Mouse (Mus musculus): Measurements from ENCODE around the gene Psd.

The Psd gene

DNA sequence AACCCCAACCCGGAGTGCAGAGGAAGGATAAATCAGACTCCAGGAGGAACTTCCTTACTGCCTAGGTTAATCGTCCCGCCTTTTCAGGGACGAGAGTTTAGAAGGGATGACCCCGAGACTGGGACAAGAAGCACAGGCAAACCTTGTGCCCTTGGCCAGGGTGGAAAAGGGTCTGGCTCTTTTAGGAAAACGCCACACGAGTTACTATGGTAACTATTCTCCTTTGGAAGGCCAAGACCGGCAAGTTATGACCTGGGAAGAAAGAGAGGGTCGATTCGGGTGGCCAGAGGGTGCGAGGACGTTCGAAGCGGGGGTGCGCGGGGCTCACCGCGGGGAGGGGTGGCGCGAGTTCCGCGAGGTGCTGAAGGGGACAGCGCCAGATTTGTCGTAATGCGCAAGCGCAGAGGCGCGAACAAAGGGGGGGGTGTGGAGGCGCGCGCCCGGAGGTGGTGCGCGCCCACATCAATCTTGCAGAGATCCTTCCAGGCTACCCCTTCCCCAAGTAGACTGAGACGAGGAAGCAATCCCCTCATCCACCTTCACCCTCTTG lies at the start of gene Psd:
TSS of gene Psd (minus strand) at position 401 of the 550 bp plus-strand sequence.
- no peak for DNase-seq (ENCODE audit: low spot score)

DNA sequence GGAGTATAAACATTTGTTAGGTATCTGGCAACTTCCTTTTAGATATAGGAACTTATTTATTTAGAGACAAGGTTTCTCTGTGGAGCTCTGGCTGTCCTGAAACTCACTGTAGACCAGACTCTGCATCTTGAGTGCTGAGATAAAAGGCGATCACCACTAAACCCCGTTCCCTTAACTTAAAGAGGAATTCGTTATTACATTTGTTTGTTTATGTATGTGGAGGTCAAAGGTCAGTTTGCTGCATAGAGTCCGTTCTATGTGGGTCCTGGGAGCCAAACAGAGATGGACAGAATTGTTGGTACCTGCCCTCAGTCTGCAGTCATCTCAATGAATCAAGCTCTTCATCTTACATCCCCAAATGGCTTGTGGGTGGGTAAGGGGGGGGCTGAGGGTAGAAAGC lies 48.9 kb upstream of the Psd start:
- DNase-seq (ENCODE audit: low spot score), result no peak

DNA sequence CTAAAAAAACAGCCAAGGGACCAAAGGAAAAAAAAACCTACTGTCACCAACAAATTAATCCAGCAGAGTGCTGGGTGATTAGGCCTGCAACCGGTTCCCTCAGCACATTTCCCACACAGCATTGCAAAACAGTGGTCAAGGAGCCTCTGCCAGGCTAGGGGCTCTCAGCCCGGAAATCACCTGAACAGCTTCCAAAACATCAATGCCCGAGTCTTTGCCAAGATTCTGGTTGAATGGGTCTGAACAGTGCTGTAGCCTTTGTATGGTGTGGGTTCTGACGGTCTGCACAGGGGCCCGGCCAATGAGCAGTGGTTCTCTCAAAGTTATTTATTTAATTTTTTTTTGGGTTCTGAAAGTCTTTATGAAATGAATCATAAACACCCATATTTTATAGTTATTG lies 48.5 kb upstream of the Psd start:
- no peak for DNase-seq (ENCODE audit: low spot score)

DNA sequence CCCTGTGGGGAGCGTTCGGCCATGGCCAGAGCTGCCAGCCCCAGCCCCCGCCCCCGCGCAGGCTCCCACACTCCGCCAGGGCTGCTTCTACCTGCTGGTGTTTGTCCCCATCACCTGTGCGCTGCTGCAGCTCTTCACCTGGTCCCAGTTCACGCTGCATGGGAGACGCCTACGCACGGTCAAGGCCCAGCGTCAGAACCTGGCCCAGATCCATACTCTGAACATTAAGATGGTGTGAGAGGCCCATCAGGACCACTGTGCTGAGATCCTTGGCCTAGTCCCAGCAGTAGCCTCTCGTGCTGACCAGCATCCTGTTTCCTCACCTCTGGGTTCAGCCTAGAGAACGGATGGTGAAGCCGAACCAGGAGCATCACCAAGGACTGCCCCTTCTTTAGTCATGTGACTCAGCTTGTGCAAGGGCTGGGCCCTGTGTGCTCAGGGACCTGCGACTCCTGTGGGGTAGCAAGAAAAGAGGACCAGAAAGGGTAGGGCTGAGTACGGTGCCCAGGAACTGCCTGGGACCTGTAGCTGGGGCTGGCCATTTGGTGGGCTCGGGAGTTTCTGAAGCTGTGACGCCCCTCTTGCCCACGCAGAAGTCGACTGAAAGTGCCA lies 47.6 kb upstream of the Psd start:
- no peak for DNase-seq (ENCODE audit: low spot score)

DNA sequence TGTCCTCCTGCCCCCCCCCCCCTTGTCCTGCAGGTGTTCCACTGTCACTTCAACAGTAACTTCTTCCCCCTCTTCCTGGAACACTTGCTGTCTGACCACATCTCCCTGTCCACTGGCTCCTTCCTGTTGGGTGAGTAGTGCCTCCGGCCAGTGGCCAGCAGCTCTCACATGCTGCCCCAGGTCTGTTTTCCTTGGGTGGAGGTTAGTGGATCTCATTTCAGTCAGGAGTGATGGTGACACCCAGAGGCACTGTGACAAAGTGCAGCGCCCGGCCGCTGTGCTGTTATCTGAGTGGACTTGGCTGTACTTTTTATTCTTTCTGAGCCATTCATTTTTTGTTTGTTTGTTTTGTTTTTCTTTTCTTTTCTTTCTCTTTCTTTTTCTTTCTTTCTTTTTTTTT lies 42.2 kb upstream of the Psd start:
- DNase-seq (ENCODE audit: low spot score), result no peak

DNA sequence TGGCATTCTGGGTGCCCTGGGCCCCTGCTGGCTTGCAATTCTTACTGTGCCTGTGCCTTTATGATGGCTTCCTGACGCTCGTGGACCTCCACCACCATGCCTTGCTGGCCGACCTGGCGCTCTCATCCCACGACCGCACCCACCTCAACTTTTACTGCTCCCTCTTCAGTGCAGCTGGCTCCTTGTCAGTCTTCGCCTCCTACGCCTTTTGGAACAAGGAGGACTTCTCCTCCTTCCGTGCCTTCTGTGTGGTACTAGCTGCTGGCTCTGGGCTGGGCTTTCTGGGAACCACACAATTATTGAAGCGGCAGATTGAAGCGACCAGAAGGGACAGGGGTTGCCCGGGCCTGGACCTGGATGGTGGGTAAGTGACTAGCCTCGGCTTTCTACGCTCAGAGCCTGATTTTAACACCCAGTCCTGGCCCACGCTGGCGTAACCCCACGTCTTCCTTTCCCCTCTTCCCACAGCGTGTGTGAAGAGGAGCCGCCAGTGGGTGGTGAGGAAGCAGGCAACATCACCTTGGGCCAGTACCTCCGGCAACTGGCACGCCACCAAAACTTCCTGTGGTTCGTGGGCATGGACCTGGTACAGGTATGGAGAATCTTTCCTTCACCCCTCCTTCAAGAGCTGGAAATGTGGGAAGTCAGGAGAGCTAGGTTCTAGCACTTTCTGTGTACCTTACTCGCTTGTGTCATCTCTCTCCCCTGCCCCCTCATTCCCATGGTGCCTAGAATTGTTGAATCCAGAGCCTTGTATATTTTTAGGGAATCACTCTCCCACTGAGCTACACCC lies 41.0 kb upstream of the Psd start:
- DNase-seq (ENCODE audit: low spot score), result no peak

DNA sequence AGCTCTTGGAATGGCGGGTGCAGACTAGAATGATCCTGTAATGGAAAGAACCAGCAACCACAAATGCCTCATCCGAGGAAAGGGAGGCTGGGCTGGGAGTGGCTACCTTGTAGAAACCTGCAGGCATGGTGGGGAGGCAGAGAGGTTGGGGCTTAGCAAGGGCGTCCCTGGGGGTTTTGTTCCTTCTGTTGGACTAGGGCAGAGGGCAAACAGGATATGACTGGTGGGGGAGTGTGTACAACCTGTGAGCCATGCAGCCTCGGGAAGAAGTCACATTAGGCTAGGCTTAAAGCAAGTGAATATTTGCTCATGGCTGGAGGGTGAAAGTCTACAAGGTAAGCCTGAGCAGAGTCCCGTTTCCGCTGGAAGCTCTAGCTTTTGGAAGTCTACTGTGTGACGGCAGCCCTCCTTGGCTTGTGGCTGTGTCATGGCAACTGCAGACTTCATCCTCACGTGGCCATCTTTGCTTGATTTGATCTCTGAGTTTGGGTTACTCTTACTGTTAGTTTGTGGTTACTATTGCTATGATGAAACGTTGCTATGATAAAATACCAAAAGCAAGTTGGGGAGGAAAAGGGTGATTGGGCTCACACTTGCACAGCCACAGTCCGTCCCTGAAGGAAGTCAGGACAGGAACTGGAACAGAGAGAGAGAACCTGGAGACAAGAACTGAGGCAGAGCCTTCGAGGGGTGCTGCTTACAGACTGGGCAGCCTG lies 36.5 kb upstream of the Psd start:
- no peak for DNase-seq (ENCODE audit: low spot score)

DNA sequence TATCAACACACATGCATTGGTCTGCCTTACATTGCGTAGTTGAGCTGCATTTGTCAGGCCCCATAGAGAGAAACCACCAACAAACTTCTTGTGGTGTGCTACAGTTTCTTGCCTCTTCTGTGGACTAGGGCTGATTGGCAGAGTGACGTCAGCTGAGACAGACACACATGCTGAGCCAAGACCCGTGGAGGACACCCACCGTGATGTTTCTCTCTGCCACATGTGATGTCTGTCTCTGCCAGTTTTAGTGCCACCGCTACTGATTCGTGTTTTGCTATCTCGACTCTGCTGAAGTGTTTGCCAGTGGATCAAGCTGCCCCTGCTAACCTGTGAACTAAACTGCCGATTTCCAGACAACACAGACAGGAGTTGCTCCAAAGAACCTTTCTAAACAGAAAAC lies 35.1 kb upstream of the Psd start:
- DNase-seq (ENCODE audit: low spot score), result no peak

DNA sequence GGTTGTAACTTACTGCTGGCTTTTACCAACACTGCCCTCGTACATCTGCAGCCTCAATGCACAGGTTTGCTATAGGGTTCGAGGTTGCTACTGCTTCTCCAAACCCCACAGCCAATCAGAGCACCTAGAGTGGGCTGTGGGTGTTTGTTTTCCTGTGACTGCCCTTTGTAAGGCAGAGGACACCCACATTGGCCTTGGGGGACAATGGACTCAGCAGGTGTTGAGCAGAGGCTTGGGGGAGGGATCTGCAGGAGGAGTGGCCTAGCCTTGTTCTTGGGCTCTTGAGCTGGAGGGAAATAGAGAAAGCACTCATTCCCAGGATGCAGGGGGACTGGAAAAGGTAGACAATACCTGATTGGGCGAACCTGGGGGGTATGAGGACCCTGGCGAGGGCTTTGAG lies 31.4 kb upstream of the Psd start:
- no peak for DNase-seq (ENCODE audit: low spot score)

DNA sequence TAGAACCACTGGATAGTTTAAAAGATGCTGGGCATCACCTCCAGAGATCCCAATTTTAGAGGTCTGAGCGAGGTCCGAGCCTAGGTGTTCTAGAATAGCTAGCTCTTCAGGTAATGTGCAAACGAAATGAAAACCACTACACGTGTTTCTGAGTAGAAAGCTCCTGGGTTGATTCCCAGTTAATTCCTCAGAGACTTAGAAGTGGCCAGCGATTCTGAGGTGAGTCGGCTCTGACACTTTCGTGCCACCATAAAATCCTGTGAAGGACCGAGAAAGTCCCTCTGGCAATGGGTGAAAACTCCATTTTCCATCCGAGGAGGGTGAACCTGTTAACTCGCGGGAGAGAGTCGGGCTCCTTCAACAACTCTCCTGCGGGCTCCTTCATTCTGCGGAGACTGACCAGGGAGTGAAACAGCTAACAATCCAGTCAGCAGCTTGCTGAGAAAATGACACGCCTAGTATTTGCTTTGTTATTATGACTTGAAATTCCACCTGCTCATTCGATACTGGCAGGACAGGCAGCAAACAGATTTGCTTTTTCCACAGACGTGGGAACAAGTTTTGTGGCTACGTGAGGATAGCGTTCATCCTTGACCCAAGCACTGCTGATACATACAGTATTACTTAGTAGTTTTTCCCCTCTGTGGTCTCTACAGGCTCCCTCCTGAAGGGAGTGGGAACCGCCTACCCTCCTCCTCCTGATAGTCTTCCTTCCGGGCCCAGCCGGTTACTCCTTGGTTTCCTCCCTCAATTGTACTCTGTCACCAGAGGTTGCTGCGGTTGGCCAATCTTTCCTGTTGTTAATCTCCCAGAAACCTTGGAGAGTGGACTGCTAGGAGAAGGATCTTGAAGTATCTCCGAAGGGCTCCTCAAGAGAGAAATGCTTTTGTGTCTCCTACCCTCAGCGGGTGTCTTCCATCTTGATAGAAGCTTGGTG lies 30.7 kb upstream of the Psd start:
- peak; percentile 64 for DNase-seq (ENCODE audit: low spot score)

DNA sequence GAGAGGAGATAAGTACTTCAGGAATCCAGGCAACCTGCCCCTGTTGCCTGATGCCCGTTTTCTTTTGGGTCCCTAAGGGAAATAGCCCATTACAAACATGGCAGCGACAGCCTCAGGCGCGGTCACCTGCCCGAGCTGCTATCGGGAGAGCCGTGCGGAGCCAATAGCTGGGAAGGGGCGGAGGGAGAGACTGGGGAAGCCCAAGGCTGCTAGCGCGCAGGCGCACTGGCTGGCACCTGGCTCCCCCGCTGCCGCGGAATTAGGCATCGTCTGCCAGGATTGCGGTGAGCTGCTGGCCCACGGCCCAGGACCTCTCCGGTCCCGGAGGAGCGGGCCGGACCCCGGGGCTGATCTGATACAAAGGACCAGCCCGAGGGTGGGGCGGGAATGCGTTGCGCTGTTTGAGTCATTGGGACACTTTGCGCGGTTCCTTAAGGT lies 29.8 kb upstream of the Psd start:
- DNase-seq (ENCODE audit: low spot score), result peak; percentile 86

DNA sequence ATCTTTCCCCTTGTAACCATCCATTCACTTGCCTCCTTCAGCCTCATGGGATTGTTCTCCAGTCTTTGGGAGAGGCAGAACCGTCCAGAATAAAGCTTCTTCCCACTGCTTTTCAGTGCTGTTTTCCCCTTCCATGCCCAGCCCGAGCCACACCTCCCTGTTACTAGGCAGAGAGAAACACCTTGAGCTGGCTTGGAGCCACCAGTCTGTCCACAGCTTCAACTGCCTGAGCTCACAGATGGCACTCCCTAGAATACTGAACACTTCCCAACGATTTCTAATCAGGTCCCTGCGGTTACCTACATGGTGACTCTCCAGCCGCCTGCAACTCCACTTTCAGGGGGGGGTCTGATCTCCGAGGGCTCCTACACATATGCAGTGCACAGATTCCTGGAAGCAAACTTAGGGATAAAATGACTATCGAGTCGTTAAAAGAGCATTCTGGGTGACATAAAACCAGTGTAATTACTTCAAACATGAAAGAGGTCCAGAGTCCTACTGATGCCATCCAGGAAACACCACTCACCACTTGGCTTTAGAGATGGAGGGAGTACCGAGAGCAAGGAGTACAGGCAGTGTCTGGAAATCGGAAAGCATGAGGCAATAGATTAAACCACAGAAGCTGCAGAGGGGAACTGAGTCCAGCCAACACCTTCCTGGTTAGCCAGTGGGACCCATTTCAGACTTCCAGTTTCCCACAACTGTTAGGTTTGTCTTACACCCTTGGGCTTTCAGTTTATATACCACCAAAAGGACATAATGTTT lies 23.4 kb upstream of the Psd start, which contains the start of gene 2310034G01Rik:
TSS of gene 2310034G01Rik (minus strand) at position 135 of the 765 bp plus-strand sequence.
- DNase-seq (ENCODE audit: low spot score), result no peak

DNA sequence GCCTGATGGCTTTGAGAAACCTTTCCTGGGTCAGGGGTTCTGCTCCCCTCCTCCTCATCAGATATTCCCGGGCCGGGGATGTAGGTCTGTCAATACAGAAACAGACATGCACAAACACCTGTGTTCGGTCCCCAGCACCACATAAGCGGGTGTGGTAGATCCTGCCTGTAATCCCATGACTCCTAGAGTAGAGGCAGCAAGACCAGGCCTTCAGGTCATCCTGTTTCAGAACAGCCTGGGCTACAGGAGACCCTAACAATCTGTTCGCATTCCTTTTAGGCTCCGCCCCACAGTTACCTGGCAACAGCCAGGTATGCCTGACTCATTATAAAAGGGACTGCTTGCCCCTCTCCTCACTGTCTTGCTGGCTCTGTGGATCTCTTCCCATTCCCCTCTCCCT lies 22.6 kb upstream of the Psd start:
- DNase-seq (ENCODE audit: low spot score), result no peak

DNA sequence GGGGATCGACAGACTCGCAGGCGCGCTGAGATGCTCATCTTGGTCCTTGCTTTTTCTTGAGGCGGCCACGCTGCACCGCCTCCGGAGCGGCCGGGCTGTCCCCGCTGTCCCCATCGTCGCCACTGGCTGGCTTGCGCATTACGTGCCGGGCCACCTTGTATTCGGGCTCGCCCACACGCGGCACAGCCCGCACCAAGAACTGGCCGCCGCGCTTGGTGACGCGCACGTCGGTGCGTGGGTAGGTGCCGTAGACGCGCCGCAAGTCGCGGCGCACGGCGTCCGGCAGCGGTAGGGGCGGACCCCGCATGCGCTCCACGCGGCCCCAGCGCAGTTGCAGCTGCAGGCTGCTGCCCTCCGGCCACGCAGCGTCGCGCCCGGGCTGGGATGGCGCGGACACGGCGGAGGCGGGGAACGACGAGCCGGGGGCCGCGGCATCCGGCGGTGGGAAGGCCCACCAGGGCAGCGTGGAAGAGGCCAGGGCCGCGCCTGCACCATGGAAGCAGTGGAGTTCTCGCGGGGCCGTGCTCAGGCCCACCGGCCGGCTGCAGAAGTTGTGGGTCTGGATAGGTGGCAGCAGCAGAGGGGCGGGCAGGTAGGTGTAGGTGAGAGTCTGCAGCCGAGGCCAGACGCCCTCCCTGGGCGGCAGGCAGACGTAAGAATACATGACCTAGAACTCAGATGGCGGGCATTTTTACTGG lies 22.0 kb upstream of the Psd start:
- peak; percentile 72 for DNase-seq (ENCODE audit: low spot score)

DNA sequence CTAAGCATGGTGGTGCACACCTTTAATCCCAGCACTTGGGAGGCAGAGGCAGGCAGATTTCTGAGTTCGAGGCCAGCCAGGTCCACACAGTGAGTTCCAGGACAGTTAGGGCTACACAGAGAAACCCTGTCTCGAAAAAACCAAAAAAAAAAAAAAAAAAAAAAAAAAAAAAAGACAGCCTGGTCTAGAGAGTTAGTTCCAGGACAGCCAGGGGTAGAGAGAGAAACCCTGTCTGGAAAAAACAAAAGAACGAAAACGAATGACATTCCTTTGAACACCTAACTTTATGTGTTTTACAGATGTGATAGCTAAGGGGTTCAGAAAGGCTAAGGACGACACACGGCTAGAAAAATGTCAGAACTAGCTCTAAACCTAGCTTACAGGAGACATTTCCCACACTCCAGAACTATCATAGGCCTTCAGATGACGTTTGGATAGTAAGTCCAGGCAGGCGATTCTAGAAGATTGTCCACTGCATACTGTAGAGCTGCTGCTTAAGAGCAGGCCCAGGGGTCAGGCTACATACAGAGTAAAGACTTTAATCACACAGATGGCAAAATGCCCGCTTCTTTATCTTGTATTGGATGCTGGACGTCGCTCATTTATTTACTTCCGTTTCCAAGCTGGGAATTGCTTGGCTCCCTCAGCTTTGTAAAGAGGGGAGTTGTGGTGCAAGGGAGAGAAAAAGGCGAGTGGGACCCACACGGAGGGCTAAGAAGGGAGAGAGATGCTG lies 21.1 kb upstream of the Psd start:
- no peak for DNase-seq (ENCODE audit: low spot score)

DNA sequence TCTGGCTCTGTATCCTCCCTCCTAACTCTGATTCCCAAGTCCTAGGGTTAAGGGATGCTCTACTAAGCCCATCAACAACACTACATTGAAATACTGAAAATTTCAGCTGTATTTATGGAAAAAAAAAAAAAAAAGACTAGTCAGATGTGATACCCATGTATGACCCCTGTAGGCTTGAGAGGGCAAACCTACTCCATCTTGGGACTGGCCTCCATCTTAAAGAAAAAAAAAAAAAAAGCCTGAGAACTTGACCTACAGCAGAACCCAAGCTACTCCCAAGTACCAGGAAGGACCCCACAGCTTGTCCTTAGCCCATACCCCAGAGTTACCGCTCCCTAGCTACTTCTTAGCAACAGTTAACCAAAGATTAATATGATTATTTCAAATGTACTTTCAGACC lies 20.2 kb upstream of the Psd start:
- DNase-seq (ENCODE audit: low spot score), result no peak

DNA sequence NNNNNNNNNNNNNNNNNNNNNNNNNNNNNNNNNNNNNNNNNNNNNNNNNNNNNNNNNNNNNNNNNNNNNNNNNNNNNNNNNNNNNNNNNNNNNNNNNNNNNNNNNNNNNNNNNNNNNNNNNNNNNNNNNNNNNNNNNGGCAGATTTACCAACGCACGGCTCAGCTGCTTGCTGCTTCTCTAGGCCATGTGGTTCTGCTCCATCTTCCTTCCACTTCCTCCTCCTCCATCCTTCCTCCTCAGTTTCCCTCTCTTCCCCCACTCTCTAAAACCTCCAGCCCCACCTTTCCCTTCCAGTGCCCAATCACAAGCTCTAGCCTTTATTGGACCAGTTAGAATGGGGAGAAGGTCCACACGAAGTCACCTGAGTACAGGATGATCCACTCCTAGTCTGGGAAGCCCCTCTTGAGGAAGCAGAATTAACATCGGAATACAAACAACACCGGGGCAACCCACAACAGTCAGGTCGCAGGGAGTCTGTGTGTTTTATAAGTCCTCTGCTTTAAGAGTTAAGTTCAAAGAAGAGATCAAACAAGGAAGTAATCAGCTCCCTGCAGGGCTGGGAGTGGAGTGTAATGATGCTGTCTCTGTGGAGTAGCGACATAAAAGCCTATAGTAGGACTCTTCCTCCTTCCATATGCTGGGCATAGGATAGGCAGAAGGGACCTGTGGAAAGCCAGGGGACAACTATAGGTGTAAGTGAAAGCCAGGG lies 17.9 kb upstream of the Psd start:
- DNase-seq (ENCODE audit: low spot score), result no peak

DNA sequence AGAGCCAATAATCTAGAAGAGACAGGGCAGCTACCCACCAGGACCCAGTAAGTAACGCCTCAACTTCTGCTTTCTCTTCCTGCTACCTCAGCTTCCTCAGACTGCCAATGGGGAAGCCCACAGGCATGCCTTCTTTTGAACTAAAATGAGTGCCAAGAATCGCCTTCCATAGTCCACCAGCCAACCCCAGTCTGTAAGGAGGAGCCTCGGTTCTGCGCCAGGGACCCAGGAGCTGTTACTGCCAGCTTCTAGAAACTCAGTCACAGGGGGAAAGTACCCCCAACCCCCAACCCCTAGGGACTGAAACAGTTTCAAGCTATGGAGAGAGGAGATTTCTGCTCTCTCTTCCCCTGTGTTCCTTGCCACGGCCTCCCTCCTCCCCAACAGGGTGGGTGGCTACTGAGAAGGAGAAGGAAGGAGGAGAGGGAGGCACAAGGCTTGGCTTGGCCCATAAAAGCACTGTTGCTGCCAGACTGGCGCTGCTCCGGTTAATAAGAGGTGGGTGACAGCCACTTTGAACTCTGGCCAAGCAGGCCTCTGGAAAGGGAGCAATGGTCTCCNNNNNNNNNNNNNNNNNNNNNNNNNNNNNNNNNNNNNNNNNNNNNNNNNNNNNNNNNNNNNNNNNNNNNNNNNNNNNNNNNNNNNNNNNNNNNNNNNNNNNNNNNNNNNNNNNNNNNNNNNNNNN lies 12.5 kb upstream of the Psd start:
- peak; percentile 68 for DNase-seq (ENCODE audit: low spot score)
